Mouse (Mus musculus): Measurements from ENCODE around the gene Fut9.

DNA sequence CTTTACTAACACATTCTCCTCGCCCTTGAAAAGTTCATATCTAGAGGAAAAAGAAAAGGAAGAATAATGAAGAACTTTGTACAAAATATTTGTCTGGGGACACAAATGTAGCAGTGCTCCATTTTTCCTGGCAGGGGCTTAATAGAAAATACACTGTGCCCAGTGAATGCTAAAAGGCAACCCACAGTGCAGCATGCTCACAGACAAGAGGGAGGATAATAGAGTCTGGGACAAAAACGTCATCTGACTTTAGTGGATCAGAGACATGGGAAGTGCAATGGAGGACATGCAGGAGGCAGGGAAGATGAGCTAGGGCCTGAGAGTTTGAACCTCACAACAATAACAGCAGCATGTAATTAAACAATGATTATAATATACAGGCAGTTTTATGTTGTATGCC lies 86.1 kb downstream of the Fut9 start:
- TF ChIP-seq CTCF (IDR thresholded peaks at IDR 0.05; ENCODE audit: borderline replicate concordance, control insufficient read depth, extremely low read depth, insufficient read depth, low read length, poor library complexity) (no peak), POLR2A (IDR thresholded peaks at IDR 0.05; ENCODE audit: control insufficient read depth, extremely low read depth, insufficient read depth, low read length, poor library complexity) (no peak)

Measured in thymus, adult 2 months (tissue).